Mouse (Mus musculus) embryonic stem cell, embryonic (primary cell): ENCODE data around the gene Rassf9.

Source experiments
- CTCF ChIA-PET, 4 experiments: fragments of 300-600 bp in 2 of 4; fragments of 350-600 bp in 2 of 4; sonication (Branson Sonifier 250); formaldehyde crosslinking; loops; one replicate each; lab custom pipeline; 2022; ENCODE audit warnings: inconsistent platforms in 2 of 4; lab: Charles Lee
- POLR2A ChIA-PET, 4 experiments: fragments of 300-600 bp in 2 of 4; fragments of 350-600 bp in 2 of 4; sonication (Branson Sonifier 250); formaldehyde crosslinking; loops; one replicate each; lab custom pipeline; 2022; ENCODE audit warnings: antibody characterized with exemption in 4 of 4, inconsistent platforms in 1 of 4; lab: Charles Lee

Rassf9 gene

DNA sequence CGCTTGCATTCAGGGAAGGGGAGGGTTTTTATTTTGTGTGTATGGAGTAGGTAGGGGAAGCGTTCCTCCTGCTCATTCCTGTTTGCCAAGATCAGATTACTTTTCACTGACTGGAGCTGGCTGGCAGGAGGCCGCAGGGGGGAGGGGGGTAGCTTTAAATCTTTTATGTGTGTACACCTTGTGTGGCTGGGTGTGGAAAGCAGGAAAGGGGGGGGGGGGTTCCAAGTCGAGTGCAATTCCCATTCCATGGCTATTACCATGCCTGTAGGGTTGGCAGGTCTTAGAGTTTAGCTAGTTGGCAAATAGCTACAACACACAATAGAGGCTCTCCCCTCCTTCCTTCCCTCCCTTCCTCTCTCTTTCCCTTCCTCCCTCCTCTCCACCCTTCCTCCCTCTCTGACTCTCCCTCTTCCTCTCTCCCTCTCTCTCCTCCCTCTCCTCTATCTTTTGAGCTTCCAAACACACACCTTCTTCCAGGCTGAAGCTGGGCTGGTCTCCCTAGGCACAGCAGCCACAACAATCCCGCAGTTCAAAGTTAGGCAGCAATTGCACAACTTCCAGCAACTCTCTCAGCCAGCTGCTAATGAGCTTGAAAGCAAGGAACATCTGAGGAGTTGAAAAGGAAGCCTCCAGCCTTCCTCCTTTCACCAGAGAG is at the start of gene Rassf9:
Gene Rassf9 (plus strand): TSS at position 416 of the 655 bp plus-strand sequence.
- ChIA-PET POLR2A (interaction anchor here in 1 of 4 experiments (0.6 kb wide), 1 partner anchor 1363 kb away, joined by 3 read pairs; no protein-coding TSS in a partner anchor), CTCF (interaction anchor here in 3 of 4 experiments (0.6 to 0.9 kb wide), 5 partner anchors 13 to 367 kb away, joined by 3 to 4 read pairs (median 3); no protein-coding TSS in a partner anchor)

DNA sequence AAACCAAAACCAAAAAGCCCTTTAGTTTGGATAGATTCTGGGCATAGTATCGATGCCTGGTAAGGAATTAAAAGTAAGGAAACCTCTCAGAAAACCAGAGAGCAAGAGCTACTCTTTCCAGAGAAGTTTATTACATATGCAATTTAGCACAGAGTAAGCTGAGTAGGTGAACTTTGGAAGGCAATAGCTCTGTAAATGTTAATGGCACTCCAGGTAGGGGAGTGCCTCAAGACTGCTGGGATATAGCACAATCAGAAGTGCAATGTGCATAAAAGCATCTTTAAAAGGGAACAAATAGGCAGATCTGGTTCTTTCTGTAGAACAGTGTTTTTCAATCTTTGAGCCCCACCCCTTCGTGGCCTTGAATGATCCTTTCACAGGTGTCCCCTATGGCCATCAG is 42.6 kb upstream of the Rassf9 start:
- ChIA-PET CTCF (interaction anchor here in 2 of 4 experiments (0.6 to 0.8 kb wide), 2 partner anchors 18 to 20 kb away, joined by 3 to 4 read pairs; no protein-coding TSS in a partner anchor), POLR2A (no interaction called here)

DNA sequence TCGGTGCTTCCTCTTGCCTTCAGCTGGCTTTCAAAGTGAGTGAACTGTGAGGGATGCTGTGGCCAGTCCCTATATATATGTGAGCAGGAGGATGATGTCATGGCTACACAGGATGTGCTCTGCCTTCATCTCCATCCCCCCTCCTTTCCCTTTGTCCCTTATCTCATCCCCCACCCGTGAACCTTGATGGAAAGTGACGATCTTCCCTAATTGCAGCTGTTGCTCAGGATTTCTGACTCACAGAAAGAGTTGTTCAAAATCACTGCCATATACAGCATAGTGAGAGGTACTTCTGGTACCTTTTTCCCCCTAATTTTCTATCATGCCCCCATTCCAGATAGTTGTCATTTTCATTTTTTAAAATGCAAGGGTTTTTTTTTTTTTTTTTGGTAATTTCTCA is 21.6 kb upstream of the Rassf9 start, which contains the start of gene Nts:
Gene Nts (minus strand): TSS at position 101 of the 400 bp plus-strand sequence.
- POLR2A ChIA-PET = no interaction called here
- CTCF ChIA-PET = interaction anchor here in 1 of 4 experiments (0.7 kb wide), 1 partner anchor 109 kb away, joined by 3 read pairs; no protein-coding TSS in a partner anchor

DNA sequence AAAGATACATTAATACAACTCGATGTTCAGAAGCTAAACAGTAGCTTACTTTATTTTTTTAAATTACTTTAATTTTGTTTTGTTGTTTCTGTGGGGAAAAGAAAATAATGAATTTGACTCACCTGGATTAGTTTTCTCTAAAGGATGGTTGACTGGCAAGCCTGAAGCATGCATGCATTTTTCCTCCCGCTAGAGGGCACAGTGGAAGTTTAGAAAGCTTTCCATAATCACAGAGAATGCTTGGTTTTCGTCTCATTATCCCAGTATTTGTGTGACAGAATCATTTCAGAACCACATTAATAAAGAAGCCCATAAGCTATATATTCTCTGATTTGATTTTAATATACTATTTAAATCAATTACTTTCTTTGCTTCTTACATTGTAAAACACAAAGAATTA is 20.2 kb upstream of the Rassf9 start:
- CTCF ChIA-PET = interaction anchor here in 3 of 4 experiments (0.5 to 1.4 kb wide), 7 partner anchors 16 to 1012 kb away, joined by 3 to 4 read pairs (median 3); no protein-coding TSS in a partner anchor
- POLR2A ChIA-PET = no interaction called here

DNA sequence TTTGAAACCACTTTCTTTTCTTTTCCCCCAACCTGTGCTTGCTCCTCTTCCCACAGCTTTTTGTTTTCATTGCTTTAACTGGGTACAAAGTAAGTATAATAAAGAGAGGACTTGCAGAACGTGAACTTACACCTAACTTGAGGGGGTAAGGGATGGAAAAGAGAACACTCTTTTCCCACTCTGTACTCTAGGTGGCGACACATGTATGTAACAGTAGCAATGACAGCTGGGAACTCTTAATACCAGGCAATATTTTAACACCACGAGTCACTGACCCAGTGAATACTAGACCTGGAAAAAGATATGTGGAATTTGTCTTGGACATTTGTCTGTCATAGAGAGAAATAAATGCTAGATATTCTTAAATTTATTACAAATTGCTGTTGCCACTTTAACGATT is 13.3 kb upstream of the Rassf9 start:
- POLR2A ChIA-PET = interaction anchor here in 1 of 4 experiments (0.6 kb wide), 1 partner anchor 336 kb away, joined by 3 read pairs; no protein-coding TSS in a partner anchor
- CTCF ChIA-PET = interaction anchor here in 2 of 4 experiments (0.5 to 0.9 kb wide), 3 partner anchors 13 to 19 kb away, joined by 3 to 15 read pairs (median 4); partner anchors contain the start of gene Rassf9 (in 1 of the 2)

DNA sequence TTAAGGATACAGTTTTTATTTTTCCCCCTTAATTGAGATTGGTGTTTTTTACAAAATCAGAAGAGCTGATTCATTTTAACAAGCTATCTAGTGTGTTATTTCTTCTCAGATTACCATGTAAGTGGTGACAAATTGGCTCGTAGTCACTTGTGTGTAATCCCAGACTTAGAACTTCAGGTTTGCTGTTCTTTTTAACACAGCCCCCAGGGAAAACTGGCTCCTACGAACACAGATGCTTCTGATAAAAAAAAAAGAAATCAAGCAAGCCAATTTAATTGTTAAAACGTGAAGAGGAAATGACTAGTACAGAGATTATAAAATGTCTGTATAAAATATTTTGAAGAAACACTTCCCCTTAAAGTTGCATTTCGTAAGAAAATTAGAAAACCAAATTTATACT is 4.6 kb upstream of the Rassf9 start:
- POLR2A ChIA-PET = no interaction called here
- CTCF ChIA-PET = no interaction called here

DNA sequence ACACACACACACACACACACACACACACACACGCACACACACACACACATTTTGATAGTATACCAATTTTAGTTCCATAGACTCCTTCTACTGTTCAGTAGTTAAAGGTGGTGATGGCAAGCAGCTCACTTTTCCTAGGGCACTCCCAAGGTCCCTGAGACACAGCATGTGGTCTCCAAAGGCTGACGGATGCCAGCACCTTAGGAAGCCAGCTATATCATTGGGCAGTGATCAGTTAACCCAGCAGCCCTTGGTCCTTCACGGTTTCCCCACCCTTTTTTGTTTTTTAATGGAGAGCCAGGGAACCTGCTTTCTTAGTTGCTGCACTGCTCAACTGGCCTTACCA is 588 bp upstream of the Rassf9 start:
- POLR2A ChIA-PET = interaction anchor here in 1 of 4 experiments (0.6 kb wide), 1 partner anchor 1363 kb away, joined by 3 read pairs; no protein-coding TSS in a partner anchor
- CTCF ChIA-PET = interaction anchor here in 2 of 4 experiments (0.6 to 0.9 kb wide), 3 partner anchors 12 to 367 kb away, joined by 3 to 4 read pairs (median 3); no protein-coding TSS in a partner anchor

DNA sequence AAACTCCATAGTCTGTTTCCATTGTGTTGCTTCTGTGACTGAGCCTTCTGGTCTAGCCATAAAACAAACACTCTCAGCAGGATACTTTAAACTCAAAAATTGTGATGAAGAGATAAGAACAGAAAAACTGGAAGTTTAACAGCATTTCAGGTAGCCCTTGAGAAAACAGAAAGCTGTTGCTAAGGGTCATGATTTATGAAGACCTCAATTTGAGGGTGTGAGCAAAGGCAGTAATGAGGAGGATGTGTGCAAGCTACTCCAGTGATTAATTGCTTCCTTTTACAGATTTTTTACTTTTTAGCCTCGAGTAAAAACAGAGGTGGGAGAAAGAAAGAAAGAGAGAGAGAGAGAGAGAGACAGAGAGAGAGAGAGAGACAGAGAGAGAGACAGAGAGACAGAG is 2.1 kb downstream of the Rassf9 start:
- ChIA-PET POLR2A (no interaction called here), CTCF (no interaction called here)

DNA sequence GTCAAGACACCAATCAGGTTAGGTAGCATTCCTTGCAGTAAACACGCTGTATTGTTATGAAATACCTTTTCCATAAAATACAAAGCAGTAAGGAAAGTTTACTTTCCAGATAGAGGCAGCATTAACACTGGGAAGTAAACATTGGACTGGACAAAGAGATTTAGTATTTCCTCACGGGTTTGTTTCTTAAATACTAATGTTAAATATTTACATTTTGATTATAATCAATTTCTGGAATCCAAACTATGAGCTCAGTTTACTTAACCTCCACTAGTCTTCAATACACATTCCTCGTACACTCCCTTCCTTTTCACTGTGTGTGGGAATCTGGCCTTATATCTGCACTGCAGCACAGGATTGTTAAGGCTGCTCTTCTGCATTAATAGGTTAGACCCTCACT is 15.9 kb downstream of the Rassf9 start:
- POLR2A ChIA-PET = no interaction called here
- CTCF ChIA-PET = no interaction called here

DNA sequence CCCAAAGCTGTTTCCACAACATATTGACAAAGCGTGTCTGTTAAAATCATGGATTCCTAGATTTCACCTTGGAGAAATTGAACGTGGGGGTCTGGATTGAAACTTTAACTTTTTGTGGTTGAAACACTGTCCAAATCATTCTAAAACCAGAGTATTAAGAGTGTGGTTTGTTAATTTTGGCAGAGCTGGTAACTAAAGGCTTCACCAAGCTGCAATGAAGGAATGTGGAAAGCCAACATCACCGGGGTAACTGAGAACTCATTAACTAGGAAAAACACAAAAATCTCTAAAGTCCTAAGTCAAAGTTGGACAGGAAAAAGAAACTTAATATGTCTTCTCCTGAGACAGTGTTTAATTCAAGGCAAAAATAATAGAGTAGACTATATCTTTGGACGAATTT is 41.9 kb downstream of the Rassf9 start:
- CTCF ChIA-PET = no interaction called here
- POLR2A ChIA-PET = no interaction called here

DNA sequence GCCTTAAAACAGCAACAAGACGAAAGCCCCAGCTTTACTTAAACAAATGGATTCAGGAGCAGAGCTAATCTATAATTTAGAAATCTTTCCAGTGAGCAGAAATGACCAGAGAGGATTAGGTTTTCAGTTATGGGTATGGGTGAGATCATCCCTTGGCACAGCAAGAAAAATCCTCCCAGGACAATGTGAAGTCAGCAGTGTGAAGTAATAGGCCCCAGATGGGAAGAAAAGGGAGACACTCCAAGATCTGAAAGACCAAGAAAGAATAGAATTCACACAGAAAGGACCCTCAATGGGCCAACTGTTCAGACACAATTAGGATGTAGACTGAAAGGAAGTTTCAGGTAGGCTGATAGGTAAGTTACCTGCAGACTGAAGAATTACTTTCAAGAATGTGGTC is 50.5 kb downstream of the Rassf9 start:
- ChIA-PET POLR2A (no interaction called here), CTCF (no interaction called here)

DNA sequence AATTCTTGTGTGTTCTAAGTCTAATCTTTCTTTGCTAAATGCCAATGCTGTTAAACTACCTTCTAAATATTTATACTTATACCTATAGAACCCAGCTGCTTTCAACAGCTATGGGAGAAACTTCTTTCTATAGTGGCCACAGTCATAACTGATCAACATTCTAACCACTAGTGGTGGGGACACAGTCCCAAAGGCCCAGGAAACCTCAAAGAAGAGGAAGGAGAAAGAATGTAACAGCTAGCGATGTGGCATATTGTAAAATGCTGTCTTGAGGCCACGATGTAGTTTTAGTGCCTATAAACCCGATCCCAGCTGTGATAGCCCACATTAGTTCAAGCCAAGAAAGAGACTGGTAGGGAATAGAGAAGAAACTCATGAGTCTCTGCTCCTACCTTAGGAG is 65.9 kb downstream of the Rassf9 start:
- ChIA-PET POLR2A (no interaction called here), CTCF (no interaction called here)

DNA sequence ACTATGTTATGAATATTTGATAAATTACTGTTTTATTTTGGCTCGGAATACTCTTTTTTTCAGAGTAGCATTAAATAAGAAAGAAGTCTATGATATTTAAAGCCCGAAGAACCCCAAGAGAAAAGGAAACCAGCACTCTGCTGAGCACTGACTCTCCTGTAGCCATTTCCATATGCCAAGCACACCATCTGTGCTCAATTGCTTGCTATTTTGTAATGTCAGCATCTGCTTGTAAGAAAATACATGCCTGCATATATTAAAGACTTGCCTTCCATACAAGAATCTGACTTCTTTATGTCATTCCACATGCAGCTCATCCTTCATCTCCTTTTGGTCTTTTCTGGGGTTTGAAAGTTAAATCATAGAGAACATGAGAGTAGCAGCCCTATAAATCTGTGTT is 82.3 kb downstream of the Rassf9 start:
- ChIA-PET CTCF (no interaction called here), POLR2A (no interaction called here)
